Mouse (Mus musculus) thymus, postnatal 14 days (tissue): ENCODE measurements around the gene Nfkbia.

ENCODE experiments used
- DNase-seq: peaks from one replicate; pipeline ENCODE4 v3.0.0; 2021

Nfkbia gene

GRCm38 (mm10) chr12:55465401-55465983 is 27.0 kb downstream of the Nfkbia start:
- peak; percentile 57 for DNase-seq

- peak; percentile 77 for DNase-seq
These were observed 27.5 kb downstream of the Nfkbia start for GRCm38 (mm10) chr12:55464846-55465361.

GRCm38 (mm10) chr12:55463992-55464845 is 28.2 kb downstream of the Nfkbia start:
- peak; percentile 51 for DNase-seq

GRCm38 (mm10) chr12:55463087-55463486 is 29.4 kb downstream of the Nfkbia start:
- no peak for DNase-seq

- DNase-seq: no peak
These were observed 30.0 kb downstream of the Nfkbia start for GRCm38 (mm10) chr12:55462456-55462855.

- DNase-seq: no peak
These were observed 30.7 kb downstream of the Nfkbia start for GRCm38 (mm10) chr12:55461767-55462166.

GRCm38 (mm10) chr12:55460900-55461299 is 31.5 kb downstream of the Nfkbia start:
- no peak for DNase-seq

GRCm38 (mm10) chr12:55459739-55460138 is 32.7 kb downstream of the Nfkbia start:
- no peak for DNase-seq

GRCm38 (mm10) chr12:55456893-55457292 is 35.6 kb downstream of the Nfkbia start:
- DNase-seq: no peak

- DNase-seq: no peak
These were observed 36.3 kb downstream of the Nfkbia start for GRCm38 (mm10) chr12:55456136-55456535.

- no peak for DNase-seq
These were observed 37.2 kb downstream of the Nfkbia start for GRCm38 (mm10) chr12:55455206-55455605.

- no peak for DNase-seq
These were observed 38.5 kb downstream of the Nfkbia start for GRCm38 (mm10) chr12:55453924-55454323.

GRCm38 (mm10) chr12:55452839-55453238 is 39.6 kb downstream of the Nfkbia start:
- no peak for DNase-seq

- no peak for DNase-seq
These were observed 42.0 kb downstream of the Nfkbia start for GRCm38 (mm10) chr12:55450421-55450820.

- DNase-seq: no peak
These were observed 43.4 kb downstream of the Nfkbia start for GRCm38 (mm10) chr12:55449048-55449447.

GRCm38 (mm10) chr12:55448457-55448856 is 44.0 kb downstream of the Nfkbia start:
- no peak for DNase-seq

GRCm38 (mm10) chr12:55447396-55447760 is 45.1 kb downstream of the Nfkbia start:
- DNase-seq: no peak

- peak; percentile 82 for DNase-seq
These were observed 45.6 kb downstream of the Nfkbia start for GRCm38 (mm10) chr12:55446746-55447395.

- DNase-seq: peak; percentile 42
These were observed 46.1 kb downstream of the Nfkbia start for GRCm38 (mm10) chr12:55446366-55446745.

- DNase-seq: no peak
These were observed 46.9 kb downstream of the Nfkbia start for GRCm38 (mm10) chr12:55445583-55445982.

GRCm38 (mm10) chr12:55444031-55444451 is 48.4 kb downstream of the Nfkbia start:
- DNase-seq: peak; percentile 77

GRCm38 (mm10) chr12:55442861-55443850 is 49.3 kb downstream of the Nfkbia start:
- peak; percentile 68 for DNase-seq
